Mouse (Mus musculus) v-Abl transformed pro-B cells (cell line): Measurements from ENCODE around the gene Fgd6.

Experiments used
- in situ Hi-C, 2 experiments: fragments of 400-800 bp; cut with MboI; formaldehyde crosslinking; loops; one replicate each; pipeline ENCODE4 v1.15.1; 2025; ENCODE audit not compliant: unreplicated experiment in 2 of 2

Fgd6 gene

GRCm38 (mm10) chr10:94035658-94036374 is at the start of gene Fgd6, which contains the start of gene Vezt:
Gene Fgd6 (plus strand): TSS chr10:94036001.
Gene Vezt (minus strand): TSS chr10:94035817.
- in situ Hi-C loops, result loop anchor here in 1 of 2 experiments (5.0 kb wide), 1 partner anchor 86 kb away; no protein-coding TSS in a partner anchor

GRCm38 (mm10) chr10:93994136-93994535 is 41.7 kb upstream of the Fgd6 start:
- in situ Hi-C loops, result no loop called here

- in situ Hi-C loops, result no loop called here
Measured at GRCm38 (mm10) chr10:93995100-93995499, 40.7 kb upstream of the Fgd6 start.

- in situ Hi-C loops, result no loop called here
Measured at GRCm38 (mm10) chr10:93999357-93999756, 36.4 kb upstream of the Fgd6 start.

GRCm38 (mm10) chr10:94000223-94000622 is 35.6 kb upstream of the Fgd6 start:
- in situ Hi-C loops, result loop anchor here in 1 of 2 experiments (25.0 kb wide), 1 partner anchor 413 kb away; the partner anchor contains the start of gene Snrpf

DNA sequence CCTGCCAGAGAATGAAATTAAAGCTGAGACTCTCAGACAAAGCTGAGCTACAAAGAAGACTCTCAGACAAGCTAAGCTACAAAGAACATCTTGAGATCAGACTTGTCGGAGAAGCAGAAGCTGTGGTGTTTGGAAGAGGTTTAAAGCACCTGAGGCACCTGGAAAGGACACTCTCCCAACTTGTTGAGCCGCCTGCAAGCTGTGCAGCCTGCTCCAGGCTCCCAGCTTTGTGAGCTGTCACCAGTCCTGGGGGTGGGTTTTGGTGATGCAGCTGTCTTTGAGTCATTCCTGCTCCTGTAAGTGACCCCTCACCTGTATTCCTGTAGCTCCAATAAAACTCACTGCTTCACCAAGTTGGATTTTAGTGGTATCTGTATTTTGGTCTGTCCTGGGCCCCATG is 27.4 kb upstream of the Fgd6 start:
- in situ Hi-C loops, result loop anchor here in 1 of 2 experiments (25.0 kb wide), 1 partner anchor 421 kb away; the partner anchor contains the start of gene Snrpf

GRCm38 (mm10) chr10:94009991-94010679 is 25.7 kb upstream of the Fgd6 start:
- in situ Hi-C loops, result loop anchor here (10.0 to 25.0 kb wide), 2 partner anchors 195 to 423 kb away; partner anchors contain the start of gene Snrpf (in 1 of the 2)

- in situ Hi-C loops, result loop anchor here (10.0 to 25.0 kb wide), 2 partner anchors 196 to 424 kb away; partner anchors contain the start of gene Snrpf (in 1 of the 2)
Measured at GRCm38 (mm10) chr10:94011024-94011423, 24.8 kb upstream of the Fgd6 start.

- in situ Hi-C loops, result loop anchor here (10.0 to 25.0 kb wide), 2 partner anchors 198 to 426 kb away; partner anchors contain the start of gene Snrpf (in 1 of the 2)
Measured at GRCm38 (mm10) chr10:94013196-94013595, 22.6 kb upstream of the Fgd6 start.

DNA sequence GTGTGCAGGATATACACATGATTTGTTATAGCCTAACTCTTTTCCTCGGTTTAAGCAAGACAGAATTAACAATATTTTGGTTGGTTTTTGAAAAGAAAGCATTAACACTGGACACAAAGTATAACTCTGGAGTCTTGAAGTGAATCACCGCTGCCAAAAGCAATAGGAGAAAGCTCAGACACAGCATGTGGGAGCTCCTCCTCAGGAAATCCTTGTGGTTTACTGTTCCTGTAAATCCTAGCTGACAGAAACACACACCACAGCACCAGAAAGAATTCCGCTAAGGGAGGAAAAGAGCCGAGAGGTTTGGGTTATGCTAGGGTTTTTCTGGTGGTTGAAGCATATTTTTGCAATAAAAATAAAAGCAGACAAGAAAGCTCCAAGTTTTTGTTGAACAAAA is 21.6 kb upstream of the Fgd6 start:
- in situ Hi-C loops, result loop anchor here (10.0 to 25.0 kb wide), 2 partner anchors 199 to 427 kb away; partner anchors contain the start of gene Snrpf (in 1 of the 2)

DNA sequence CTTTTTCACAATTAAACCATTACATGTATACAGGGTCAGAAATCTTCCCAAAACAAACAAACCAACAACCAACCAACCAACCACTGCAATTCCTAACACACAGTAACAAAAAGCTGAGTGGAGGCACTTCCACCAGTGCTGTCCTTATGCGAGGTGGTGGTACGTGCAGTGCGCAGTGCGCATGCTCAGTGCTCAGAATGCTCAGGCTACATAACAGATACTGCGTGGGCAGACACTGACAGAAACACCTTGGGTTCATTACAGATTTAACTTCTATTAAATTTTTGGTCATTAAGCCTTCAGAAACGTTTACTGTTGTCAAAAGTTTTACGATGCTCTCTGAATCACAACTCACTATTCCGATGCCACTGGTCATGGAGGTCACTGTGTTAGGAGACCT is 18.3 kb upstream of the Fgd6 start:
- in situ Hi-C loops, result loop anchor here (10.0 to 25.0 kb wide), 2 partner anchors 203 to 430 kb away; partner anchors contain the start of gene Snrpf (in 1 of the 2)

DNA sequence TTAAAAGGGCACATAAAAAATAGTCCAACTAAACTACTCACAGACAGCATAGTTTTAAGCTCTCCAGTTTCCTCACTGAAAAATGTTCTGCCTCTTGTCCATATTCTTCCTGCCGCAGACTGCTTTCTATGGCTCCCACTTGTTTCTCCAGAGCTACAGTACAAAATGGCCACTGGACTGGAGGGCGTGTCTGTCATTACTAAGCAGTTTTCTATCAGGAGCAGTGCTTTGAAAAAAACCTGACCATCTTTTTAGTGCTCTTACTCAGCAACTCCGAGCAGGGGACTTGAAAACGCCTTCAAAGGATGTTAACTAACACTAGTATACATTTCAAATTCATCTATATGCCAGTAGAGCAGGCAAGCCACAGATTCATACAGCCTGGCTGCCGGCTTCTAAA is 15.2 kb upstream of the Fgd6 start:
- in situ Hi-C loops, result loop anchor here in 1 of 2 experiments (10.0 to 25.0 kb wide), 2 partner anchors 433 to 934 kb away; partner anchors contain the start of gene Snrpf

GRCm38 (mm10) chr10:94021059-94021458 is 14.7 kb upstream of the Fgd6 start:
- in situ Hi-C loops, result loop anchor here in 1 of 2 experiments (10.0 to 25.0 kb wide), 2 partner anchors 434 to 934 kb away; partner anchors contain the start of gene Snrpf

DNA sequence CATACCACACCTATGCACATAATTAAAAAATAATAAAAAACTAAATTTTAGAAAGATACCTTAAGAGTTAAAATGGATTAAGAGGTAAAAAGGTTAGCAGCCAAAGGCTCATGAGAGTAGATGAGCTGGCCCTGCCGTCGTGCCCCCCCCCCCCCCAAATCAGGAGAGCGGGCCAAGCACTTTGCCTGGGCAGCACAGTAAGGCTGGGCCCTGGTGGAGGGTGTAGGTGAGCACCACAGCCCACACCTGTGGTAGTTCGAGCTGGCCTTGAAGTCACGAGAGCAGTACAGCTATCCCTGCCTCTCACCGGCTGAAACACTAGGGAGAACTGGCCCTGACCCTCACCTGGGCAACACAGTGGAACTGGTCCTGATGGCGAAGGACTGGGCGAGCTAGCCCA is 10.7 kb upstream of the Fgd6 start:
- in situ Hi-C loops, result loop anchor here in 1 of 2 experiments (10.0 kb wide), 1 partner anchor 930 kb away; no protein-coding TSS in a partner anchor

DNA sequence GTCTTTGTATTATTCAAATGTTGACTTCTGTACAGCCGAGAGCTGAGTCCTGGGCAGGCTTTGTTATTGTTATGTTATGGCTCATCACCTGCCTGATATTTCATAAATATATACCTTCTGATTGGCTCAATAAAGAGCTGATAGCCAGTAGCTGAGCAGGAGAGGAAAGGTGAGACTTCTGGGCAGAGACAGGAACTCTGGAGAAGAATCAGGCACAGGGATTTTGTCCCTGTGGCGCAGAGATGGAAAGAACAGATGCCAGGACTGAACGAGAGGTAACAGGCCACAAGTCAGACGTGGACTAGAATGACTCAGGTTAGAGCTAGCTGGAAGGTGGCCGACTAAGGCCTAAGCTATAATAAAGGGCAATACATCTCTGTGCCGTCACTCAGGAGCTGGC is 7.3 kb upstream of the Fgd6 start:
- in situ Hi-C loops, result loop anchor here in 1 of 2 experiments (10.0 kb wide), 1 partner anchor 926 kb away; no protein-coding TSS in a partner anchor

- in situ Hi-C loops, result loop anchor here in 1 of 2 experiments (5.0 kb wide), 1 partner anchor 86 kb away; no protein-coding TSS in a partner anchor
Measured at GRCm38 (mm10) chr10:94031164-94031563, 4.6 kb upstream of the Fgd6 start.

DNA sequence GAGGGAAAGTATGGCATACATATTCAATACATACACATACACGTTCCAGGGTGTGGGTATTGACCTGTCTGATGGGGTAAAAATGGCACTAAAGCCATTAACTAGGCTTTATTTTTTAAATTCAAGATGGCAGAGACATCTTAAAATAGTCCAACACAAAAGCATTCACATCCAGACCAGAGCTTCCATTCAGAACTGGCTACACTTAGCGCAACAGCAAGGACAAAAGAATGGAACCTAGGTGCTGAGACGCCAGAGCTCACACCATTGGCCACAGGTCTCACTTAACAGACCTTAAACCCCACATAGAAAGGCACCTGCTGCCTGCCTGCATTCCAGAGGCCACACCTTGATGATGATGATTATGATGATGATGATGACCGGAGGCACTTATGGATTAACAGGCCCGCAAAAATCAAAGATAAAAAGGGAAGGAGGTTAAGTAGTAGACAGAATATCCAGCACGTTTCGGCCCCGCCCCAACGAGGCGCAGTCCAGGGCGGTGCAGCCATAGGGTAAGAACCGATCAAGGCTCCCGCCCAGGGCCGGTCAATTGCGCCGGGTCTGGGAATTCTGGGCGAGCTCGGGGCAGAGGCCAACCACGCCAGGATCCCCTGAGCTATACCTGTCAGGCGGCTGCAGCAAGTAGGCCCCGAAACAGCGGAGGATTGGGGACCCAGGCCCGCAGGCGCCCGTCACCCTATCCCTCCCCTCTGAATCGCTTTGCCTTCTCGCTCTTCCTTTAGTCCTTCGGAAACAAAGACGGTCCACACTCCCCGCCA is 734 bp upstream of the Fgd6 start:
- in situ Hi-C loops, result loop anchor here (5.0 kb wide), 2 partner anchors 82 to 87 kb away; no protein-coding TSS in a partner anchor

DNA sequence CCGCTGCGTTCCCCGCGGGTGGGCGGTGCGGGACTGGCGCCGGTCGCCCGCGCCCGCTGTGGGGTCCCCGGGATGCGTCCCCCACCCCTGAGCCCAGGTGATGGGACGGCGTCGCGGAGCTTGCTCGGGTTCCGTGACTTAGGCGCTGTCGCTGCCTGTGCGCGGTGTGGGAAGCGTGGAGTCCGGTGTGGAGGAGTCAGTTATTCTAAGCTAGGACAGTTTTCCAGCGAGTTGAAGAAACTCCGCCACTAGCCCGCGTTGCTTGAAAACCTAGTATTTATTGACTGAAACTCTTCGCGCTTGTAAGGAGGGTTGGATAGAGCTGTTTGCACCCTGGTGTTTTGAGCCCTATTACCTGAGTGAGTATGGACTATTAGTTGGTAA is 566 bp downstream of the Fgd6 start:
- in situ Hi-C loops, result loop anchor here in 1 of 2 experiments (5.0 kb wide), 1 partner anchor 86 kb away; no protein-coding TSS in a partner anchor

GRCm38 (mm10) chr10:94037196-94037595 is 1.4 kb downstream of the Fgd6 start:
- in situ Hi-C loops, result loop anchor here in 1 of 2 experiments (5.0 kb wide), 1 partner anchor 85 kb away; no protein-coding TSS in a partner anchor

DNA sequence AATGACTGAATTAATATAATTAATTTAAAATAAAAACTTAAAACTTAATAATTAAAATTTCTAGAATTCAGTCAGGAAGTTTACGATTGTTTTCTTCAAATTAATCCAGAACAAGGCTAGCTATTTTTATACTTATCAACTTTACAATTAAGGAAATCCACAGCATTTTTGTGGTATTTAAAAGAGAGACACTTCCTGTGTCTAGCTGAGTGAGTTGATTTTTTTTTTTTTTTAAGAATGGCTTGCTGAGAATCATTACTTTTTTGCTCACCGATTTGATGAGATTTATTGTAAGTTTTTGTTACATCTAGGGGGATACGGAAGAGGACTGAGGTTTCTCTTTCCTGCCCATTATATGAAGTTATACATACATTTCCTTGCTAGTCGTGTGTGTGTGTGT is 1.8 kb downstream of the Fgd6 start:
- in situ Hi-C loops, result loop anchor here in 1 of 2 experiments (5.0 kb wide), 1 partner anchor 85 kb away; no protein-coding TSS in a partner anchor
